Mouse (Mus musculus) forelimb bud, embryonic 11.5 days (tissue): ENCODE data around the gene Serpina1e.

Experiments
- DNase-seq: peaks from one replicate; pipeline ENCODE4 v3.0.0-alpha.2; 2012; ENCODE audit warnings: low read depth, low spot score

The Serpina1e gene

DNA sequence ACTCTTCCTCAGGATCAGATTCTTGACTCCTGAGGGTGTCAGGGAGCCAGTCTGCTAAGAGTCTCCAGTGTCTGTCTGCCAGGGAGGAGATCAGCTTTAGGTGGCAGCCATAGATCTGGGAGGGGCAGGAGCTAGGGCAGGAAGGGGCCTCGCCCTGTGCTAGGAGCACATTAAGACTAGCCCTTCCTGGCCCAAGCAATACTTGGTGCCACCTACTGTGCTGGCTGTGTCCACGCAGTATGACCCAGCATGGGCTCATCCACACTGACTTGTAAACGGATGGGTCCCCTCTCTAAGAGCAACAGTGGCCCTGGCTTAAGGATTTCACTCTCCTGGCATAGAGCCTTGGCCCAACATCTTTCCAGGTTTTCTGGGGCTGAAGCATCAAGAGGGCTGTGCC lies at the start of gene Serpina1e:
Gene Serpina1e (minus strand): TSS at position 178 of the 400 bp plus-strand sequence.
- DNase-seq, result no peak

DNA sequence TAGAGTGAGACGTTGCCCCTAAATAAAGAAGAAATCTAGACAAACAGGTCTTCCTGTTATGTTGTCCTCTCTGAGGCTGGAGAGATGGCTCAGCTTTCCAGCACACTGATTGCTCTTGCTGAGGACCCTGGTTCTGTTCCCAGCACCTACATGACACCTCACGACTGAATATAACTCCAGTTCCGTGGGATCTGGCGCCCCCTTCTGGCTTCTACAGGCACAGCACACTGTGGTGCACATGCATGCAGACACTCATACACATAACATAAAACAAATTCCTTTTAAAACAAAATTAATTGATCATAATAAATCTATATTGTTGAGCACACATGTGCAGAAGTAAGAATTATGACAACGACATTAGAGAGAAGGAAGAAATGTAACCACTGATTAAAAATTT lies 45.9 kb upstream of the Serpina1e start:
- no peak for DNase-seq

DNA sequence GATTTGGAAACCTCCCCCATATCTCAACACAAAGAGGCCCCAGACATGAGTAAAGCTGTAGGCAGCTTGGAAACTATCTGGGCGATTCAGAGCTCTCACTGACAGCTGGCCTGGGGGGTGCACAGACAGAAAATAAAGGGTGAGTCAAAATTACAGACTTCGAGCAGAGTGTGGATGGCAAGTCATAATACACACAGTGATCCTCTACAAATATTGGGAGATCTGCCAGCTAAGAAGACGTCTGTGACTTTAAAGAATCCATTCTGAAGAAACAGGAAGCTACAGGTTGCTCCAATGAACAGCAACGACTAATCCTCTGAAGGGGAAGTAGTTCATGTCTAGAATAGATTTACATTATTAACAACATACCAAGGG lies 44.5 kb upstream of the Serpina1e start:
- no peak for DNase-seq

DNA sequence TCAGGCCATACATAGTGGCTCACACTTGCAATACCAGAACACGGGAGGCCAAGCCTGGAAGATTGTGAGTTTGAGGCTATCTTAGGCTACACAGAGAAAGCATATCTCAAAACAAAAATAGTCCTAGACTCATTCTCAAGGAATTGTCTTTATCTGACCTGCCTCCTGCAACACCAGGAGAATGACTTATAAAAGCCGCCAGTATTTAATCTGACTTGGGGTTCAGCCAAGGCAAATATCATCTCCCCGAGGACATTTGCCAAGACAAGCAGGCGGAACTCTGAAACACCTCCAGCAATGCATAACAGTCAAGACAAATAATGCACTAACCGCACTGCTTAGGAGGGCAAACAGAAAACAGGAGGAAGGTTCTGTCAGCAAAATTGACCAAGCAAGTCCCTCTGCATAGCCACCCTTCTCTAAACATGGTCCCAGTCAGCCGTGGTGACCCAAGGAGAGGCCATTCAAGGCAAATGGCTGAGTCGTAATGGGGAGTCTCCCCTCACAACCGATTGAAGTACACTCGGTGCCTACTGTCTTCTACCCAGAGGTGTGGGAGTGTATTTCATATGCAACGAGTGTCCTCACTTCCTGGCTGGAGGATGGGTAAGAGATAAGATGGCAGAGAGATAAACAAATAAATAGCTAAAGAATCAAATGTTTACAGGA lies 43.9 kb upstream of the Serpina1e start:
- DNase-seq, result no peak

DNA sequence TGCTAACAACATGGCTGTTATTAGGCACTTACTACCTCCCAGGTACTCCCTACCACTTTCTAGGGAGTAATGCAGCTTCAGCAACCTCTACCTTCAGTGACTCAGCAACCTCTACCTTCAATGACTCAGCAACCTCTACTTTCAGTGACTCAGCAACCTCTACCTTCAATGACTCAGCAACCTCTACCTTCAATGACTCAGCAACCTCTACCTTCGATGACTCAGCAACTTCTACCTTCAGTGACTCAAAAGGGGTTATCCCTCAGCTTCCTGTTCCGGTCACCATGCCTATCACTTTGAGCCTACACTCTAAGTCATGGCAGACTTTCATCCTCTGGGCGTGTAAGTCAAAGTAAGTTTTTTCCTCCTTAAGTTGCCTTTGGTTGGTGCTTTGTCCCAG lies 41.8 kb upstream of the Serpina1e start:
- no peak for DNase-seq

DNA sequence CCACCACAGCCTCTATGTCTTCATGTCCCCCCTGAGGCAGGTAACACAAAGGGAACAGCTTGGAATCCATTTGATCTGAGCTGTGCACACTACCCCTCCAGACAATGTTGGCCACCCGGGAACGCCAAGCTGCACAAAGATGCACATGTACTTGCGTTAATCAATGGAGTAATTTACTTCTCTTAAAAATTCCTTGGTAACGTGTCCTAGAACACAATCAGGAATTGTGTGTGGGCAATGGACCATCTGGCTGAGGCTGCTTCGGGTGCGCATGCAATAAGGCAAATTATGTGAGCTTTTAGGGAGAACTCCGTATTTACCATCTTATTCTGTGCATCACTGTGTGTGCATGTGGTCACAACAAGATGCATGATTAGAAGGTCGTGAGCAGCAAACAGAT lies 40.8 kb upstream of the Serpina1e start:
- DNase-seq, result no peak

DNA sequence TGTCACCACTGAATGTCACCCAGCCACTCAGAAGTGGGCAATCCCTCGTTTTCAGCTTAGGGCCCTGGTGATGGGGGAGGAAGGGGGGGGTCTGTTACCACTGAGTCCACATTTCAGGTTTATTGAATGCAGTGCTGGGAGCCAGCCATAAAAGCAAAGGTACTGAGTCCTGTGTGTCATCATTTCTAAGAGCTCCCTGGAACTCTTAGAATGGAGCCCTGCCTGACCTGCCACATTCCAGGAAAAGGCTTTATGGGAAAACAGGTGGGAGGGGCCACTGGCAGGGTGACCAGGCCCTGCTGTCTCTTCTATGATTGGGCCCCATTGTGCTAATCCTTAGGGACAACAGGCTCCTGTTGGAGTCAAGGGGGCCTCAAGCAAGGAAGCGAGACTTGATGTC lies 37.7 kb upstream of the Serpina1e start:
- DNase-seq, result no peak

DNA sequence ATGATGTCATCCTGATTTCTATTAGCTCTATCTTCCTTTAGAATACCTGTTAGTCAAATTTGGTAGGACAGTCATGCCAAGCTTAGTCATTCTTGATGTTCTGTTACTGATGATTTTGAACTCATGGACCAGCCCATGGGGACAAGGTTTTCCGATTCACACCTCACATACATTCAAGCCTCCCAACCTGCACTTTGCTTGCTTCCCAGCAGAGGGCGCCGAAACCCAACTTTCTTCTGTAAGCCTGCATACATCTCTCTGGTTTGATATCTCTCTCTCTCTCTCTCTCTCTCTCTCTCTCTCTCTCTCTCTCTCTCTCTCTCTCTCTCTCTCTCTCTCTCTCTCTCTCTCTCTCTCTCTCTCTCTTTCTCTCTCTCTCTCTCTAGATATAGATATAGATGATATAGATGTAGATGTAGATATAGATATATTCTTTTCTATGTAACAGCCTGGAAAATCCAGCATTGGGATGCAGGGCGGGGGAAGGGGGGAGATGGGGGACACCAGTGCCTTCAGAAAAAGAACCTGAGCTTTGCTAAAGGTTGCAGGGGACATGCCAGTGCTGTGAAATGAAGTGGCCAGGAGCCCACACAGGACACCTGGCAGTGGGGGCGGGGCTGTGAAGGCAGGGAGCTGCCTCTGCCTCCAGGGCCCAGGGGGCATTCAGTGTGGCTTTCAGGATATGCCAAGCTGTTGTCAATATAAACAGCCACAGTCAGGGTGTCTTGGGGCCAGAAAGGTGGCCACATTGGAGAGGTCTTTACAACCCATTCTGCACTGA lies 36.7 kb upstream of the Serpina1e start:
- DNase-seq, result peak; percentile 65

DNA sequence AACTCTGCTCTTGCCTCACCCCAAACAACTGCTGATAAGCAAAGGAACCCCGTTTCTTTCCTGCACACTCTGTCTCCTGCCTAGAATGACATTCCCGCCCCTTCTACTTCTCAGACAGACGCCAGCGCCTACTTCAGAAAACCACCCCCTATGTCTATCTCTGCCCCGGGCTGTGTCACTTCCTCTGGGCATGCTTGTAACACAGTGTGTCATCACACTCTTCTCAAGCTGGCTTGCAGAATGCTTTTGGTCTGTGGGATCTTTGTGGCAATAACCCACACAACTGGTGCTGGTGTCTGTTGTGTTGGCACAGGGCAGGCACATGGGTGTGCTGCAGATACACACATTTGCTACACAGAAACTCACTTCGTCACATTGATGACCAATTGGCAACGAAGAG lies 34.2 kb upstream of the Serpina1e start:
- no peak for DNase-seq

DNA sequence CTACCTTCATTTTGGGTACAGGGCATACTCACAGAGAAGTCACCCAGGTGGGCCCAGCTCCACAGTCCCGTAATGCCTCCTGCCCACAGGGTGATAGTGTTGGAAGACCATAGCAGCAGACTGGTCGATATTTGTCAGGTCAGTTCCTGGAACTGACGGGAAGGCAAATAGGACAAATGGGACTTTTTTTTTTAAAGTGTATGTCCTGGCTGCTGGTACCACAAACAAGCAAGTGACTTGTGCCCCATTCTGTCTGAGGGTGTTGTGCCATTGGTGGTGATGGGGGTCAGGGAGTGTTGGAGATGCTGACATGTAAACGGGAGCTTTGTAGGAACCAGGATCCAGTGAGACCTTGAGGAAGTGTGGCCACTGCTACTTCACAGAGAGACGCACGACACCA lies 31.1 kb upstream of the Serpina1e start, which contains the start of gene Serpina11:
Gene Serpina11 (minus strand): TSS at position 101 of the 400 bp plus-strand sequence.
- DNase-seq, result no peak

DNA sequence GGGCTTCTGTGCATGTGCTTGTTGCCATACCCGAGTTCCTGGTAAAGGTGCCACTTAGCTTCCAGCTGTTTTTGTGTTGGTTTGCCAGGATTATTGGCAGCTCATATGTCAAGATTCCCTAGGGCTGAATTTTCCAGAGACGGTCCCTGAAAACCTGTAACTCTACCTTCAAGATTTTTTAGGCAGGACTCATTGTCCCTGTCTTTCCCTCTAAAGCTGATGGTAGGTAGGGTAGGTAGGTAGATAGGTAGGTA lies 30.7 kb upstream of the Serpina1e start:
- no peak for DNase-seq

DNA sequence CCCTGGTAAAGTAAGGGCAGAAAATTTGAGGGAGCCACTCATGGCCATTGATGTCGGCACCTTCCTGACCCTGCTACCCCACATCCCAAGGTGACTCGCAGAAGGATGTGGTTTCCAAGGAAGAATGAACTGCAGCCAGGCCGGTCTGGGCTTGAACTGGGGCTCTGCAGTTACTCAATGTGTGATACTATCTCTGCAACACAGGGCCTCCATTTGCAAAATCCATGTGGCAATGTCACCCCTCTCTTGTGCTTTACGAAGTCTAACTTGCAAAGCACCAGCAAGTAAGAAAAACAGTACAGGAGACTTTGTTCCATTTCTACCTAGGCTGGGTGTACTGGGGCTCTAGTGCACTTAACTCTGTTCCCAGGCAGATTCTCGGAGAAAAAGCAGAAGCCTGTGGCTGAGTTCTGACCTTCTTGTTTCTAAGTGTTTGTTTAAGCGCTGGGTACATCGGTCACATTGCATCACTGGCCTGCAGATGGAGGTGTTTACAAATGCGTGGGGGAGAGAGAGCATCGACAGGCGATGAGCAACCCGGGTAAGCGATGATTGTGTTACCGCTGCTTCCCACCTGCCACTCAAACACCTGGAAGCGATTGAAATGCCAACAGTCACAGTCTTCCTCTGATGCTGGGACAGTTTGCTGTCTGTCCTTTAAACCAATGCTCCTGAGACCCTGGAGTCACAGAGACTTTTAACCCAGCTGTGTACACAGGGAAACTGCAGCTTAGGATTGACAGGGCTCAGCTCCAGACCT lies 30.2 kb upstream of the Serpina1e start:
- no peak for DNase-seq

DNA sequence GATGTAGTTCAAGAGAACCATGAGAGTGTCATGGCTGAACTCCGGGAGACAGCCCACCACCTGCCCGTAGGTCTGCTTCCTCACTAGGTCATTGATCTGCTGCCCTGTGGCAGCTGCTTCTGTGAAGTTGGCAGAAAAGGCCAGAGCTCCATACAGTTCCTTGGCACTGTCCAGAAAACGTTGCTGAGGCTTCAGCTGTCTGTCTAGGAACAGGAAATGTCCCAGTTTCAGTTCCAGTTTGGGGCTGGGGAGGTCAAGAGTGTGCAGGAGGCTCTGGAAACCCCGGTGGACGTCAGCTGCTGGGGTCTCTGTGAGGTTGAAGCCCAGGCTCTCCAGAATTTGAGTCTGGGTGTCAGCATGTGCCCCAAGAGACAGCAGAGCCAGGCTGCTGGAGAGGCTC lies 27.1 kb upstream of the Serpina1e start:
- DNase-seq, result no peak

DNA sequence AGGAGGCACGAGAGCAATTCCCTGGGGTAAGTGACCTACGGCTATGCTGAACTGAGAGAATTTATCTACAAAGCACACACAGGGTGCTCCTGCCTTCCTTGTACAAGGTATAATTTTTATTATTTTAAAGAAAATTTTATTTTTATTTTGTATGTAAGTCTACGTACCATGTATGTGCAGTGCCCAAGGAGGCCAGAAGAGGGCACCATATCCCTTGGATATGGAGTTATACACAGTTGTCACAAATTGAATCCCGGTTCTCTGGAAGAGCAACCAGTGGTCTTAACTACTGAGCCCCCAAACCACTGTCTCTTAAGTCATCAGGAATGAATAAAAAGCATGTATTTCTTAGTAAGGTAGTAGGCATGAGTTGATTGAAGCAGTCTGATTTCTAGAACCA lies 26.2 kb upstream of the Serpina1e start:
- peak; percentile 35 for DNase-seq

DNA sequence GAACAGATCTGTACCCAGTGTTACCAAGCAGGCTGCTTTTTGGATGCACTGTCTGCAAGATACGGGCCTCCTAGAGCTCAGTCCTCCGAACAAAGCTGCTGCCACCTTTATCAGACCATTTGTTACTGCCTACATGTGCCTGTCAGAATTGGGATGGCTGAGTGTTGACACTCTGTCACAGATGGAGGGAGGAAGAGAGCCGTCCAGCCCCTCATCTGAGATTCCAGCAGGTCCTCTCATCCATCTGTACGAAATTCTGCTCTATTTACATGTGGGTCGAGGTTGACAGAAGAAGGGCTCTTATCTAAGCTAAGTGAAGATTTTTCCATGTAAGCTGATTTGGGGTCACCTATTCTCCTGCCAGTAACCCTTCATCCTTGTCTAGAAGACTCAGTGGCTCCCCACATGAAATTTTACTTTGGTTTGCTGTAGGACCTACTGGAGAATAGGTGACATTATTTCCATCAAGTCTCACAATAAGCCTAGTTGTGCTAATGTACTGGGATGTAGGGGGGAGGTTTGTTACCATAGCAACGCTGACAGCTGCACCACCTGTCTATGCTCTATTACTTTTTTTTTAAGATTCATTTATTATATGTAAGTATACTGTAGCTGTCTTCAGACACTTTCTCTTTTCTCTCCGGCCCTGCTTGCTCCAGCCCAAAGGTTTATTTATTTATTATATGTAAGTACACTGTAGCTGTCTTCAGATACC lies 23.0 kb upstream of the Serpina1e start:
- DNase-seq, result no peak

DNA sequence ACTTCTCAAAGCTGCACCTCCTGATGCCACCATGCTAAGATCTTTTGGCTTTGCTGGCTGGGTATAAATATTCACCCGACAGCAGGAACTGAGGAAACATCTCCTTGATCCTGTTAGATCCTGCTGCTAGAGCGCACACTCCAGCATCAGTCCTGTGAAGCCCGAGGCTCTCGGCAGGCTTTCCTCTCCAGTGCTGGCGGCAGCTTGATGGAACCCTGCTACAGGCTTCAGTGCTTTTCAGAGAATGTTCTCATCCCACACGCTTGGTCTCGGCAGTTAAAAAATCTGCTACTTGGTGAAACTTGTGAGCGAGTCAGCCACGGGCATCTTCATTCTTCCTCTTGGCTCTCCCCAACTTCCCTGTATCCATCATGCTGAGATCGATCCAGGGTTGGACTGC lies 19.5 kb upstream of the Serpina1e start:
- DNase-seq, result no peak

DNA sequence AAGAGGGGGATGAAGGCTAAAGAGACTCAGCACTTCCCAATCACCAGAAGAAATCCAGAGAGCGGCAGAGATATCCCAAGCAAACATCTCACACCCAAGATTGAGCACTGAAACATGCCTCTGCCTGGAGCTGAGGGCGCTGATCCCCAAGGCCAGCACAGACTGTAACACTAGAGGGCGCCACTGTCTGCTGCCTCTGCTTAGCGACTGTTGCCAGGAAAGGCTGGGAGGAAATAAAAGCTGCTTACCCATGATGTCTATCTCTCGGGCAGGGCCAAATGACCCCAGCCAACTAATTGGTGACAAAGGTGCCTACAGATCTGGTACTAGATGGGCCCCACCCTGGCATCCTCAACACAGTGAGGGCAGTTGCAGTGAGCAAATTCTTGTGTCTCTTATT lies 19.1 kb upstream of the Serpina1e start:
- no peak for DNase-seq

DNA sequence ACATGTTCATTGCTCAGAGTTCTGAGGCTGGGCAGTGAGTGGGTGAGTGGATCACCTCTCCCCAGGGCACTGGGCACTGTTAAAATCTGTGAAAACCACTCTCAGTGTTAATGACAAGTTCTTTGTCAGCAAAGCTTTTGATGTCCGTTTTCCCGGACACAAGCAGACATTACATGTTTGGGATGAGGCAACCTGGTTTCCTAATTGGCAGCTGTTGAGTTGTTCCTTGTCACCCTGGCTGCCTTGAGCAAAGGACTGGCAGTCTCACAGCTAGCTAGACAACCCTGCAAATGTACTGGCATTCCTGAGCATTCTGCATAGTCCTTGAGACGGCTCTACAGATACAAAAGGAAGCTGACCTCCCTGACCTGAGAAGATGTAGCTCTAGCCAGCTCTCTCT lies 18.3 kb upstream of the Serpina1e start:
- no peak for DNase-seq

DNA sequence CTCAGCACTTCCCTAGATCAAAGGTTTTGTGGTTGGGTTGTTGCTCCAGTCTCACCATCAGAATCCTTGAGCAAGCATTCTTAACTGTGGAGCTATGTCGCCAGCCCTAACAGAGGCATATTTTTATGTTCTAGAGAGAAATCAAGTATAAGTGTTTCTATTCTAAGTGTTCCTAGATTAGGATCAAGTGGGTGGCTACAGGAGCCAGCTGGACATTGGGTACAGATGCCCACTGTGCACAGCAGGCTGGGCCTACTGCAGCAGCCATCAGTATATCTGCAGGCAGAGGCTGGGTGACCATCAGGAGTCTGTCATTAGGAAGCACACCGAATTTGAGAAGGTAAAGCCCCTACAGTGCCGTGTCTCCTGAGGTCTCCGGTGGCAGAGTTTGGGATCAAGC lies 12.3 kb upstream of the Serpina1e start:
- no peak for DNase-seq

DNA sequence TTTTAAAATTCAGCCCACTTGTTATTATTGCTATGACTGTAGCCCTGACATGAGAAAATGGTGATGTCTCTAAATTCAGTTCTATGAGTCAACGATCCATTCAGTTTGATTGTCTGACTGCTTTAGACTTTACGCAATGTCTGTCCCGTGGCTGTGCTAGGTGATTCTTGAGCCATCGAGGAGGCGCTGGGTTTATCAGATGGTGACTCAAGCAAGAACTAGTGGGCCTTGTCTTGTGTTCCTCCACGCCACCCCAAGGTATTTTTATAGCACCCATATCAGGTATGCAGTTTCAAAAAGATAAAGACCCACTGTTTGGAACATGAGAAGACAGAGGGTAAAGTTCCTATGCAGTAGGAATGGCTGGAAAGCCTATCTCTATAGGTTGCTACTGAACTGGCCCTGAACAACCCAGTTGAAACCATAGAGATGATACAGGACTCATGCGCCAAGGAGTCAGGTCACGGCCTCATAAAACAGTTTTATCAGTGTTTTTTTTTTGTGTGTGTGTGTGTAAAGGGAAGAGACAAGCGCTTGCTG lies 10.9 kb upstream of the Serpina1e start:
- DNase-seq, result no peak

DNA sequence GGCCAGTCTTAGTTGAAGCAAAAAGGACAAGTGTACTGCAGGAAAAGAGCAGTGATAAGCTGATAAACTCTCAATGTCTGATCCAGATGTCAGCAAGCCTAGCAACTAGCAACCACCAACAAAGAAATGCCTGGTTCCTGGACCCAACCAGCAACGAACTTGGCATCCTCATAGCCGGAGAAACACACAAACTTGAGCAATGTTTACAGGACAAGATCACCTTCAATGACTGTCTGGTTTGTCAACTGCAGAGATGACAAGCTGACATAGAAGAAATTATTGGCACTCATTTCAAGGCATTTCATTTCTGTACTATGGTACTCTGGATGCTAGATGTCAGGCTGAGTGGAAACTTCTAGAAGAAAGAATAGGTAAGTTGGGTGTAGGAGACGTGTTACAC lies 8.0 kb upstream of the Serpina1e start:
- DNase-seq, result no peak

DNA sequence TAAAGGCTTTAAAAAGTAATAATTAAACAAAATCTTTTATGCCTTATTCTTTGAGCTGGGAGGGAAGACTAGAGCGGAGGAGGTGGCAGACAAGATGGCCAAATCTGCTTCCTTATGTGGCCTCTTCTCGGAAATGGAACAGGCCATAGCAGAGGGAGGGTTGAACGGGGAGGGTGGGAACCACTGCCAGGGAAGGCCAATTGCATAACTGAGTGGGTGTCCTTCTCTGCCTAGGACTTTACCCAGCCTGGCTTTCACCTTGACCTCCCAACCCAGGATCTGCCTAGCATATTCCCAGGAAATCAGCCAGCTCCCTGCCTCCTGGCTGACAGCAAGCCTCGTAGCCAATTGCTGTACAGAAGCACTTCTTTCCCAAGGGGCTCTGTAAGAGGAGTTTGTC lies 4.5 kb upstream of the Serpina1e start:
- DNase-seq, result no peak
